Mouse (Mus musculus): ENCODE measurements at regions not wholly inside any gene's neighbourhood (a gene's known extent, or its start where the extent isn't known, plus 50 kb on each side); places are given as distances from the start of the nearest gene placed in this dataset.
A peak's percentile ranks its signal among the peaks of the same experiment; 100 is the strongest.

- H3K4me1 ChIP-seq (ENCODE audit: control insufficient read depth, insufficient read depth, low read length) = no peaks in the 10 kb centered on the region
- TF ChIP-seq CTCF (IDR thresholded peaks at IDR 0.05; ENCODE audit: borderline replicate concordance, insufficient read depth, low read length) (no peak), POLR2A (IDR thresholded peaks at IDR 0.05; ENCODE audit: low read depth, low read length) (no peak)
- H3K27ac ChIP-seq (ENCODE audit: insufficient read depth, low read length) = no peak overlapping the region
- no peak overlapping the region for H3K4me3 ChIP-seq (ENCODE audit: insufficient read depth, low read length)
Measured at GRCm38 (mm10) chr2:145003509-145003908, 164.0 kb upstream of the Slc24a3 start.

GRCm38 (mm10) chr2:145010674-145011073 lies 156.9 kb upstream of the Slc24a3 start:
- H3K27ac ChIP-seq (ENCODE audit: insufficient read depth, low read length) = no peak overlapping the region
- no peak overlapping the region for H3K4me3 ChIP-seq (ENCODE audit: insufficient read depth, low read length)
- no peak for TF ChIP-seq POLR2A (IDR thresholded peaks at IDR 0.05; ENCODE audit: low read depth, low read length)
- no peak for TF ChIP-seq CTCF (IDR thresholded peaks at IDR 0.05; ENCODE audit: borderline replicate concordance, insufficient read depth, low read length)
- no peaks in the 10 kb centered on the region for H3K4me1 ChIP-seq (ENCODE audit: control insufficient read depth, insufficient read depth, low read length)

GRCm38 (mm10) chr2:145011221-145011620 lies 156.3 kb upstream of the Slc24a3 start:
- Histone ChIP-seq H3K4me3 (ENCODE audit: insufficient read depth, low read length) (no peak overlapping the region), H3K4me1 (ENCODE audit: control insufficient read depth, insufficient read depth, low read length) (no peaks in the 10 kb centered on the region), H3K27ac (ENCODE audit: insufficient read depth, low read length) (no peak overlapping the region)
- TF ChIP-seq POLR2A (IDR thresholded peaks at IDR 0.05; ENCODE audit: low read depth, low read length) (no peak), CTCF (IDR thresholded peaks at IDR 0.05; ENCODE audit: borderline replicate concordance, insufficient read depth, low read length) (no peak)

- no peak overlapping the region for H3K27ac ChIP-seq (ENCODE audit: insufficient read depth, low read length)
- H3K4me3 ChIP-seq (ENCODE audit: insufficient read depth, low read length) = no peak overlapping the region
- no peaks in the 10 kb centered on the region for H3K4me1 ChIP-seq (ENCODE audit: control insufficient read depth, insufficient read depth, low read length)
- TF ChIP-seq CTCF (IDR thresholded peaks at IDR 0.05; ENCODE audit: borderline replicate concordance, insufficient read depth, low read length) = no peak
- no peak for TF ChIP-seq POLR2A (IDR thresholded peaks at IDR 0.05; ENCODE audit: low read depth, low read length)
Measured at GRCm38 (mm10) chr2:145015951-145016350, 151.6 kb upstream of the Slc24a3 start.

GRCm38 (mm10) chr2:145016939-145017338 lies 150.6 kb upstream of the Slc24a3 start:
- no peak overlapping the region for H3K27ac ChIP-seq (ENCODE audit: insufficient read depth, low read length)
- TF ChIP-seq CTCF (IDR thresholded peaks at IDR 0.05; ENCODE audit: borderline replicate concordance, insufficient read depth, low read length) (no peak), POLR2A (IDR thresholded peaks at IDR 0.05; ENCODE audit: low read depth, low read length) (no peak)
- no peaks in the 10 kb centered on the region for H3K4me1 ChIP-seq (ENCODE audit: control insufficient read depth, insufficient read depth, low read length)
- H3K4me3 ChIP-seq (ENCODE audit: insufficient read depth, low read length) = no peak overlapping the region

- Histone ChIP-seq H3K27ac (ENCODE audit: insufficient read depth, low read length) (no peak overlapping the region), H3K4me1 (ENCODE audit: control insufficient read depth, insufficient read depth, low read length) (no peaks in the 10 kb centered on the region)
- TF ChIP-seq POLR2A (IDR thresholded peaks at IDR 0.05; ENCODE audit: low read depth, low read length) = no peak
- TF ChIP-seq CTCF (IDR thresholded peaks at IDR 0.05; ENCODE audit: borderline replicate concordance, insufficient read depth, low read length) = no peak
Measured at GRCm38 (mm10) chr2:145017625-145018167, 149.9 kb upstream of the Slc24a3 start.

GRCm38 (mm10) chr2:145047743-145048142 lies 119.8 kb upstream of the Slc24a3 start:
- Histone ChIP-seq H3K27ac (ENCODE audit: insufficient read depth, low read length) (no peak overlapping the region), H3K4me3 (ENCODE audit: insufficient read depth, low read length) (no peak overlapping the region), H3K4me1 (ENCODE audit: control insufficient read depth, insufficient read depth, low read length) (peaks cover 3% of the 10 kb centered on the region; the same call in 1 of the 2 replicates)
- TF ChIP-seq CTCF (IDR thresholded peaks at IDR 0.05; ENCODE audit: borderline replicate concordance, insufficient read depth, low read length) = no peak
- TF ChIP-seq POLR2A (IDR thresholded peaks at IDR 0.05; ENCODE audit: low read depth, low read length) = no peak

More at GRCm38 (mm10) chr2:145017625-145018167, 149.9 kb upstream of the Slc24a3 start:
- no peak overlapping the region for H3K4me3 ChIP-seq (ENCODE audit: insufficient read depth, low read length)

- Histone ChIP-seq H3K4me3 (ENCODE audit: insufficient read depth, low read length) (no peak overlapping the region), H3K4me1 (ENCODE audit: control insufficient read depth, insufficient read depth, low read length) (peaks cover 3% of the 10 kb centered on the region; the same call in 1 of the 2 replicates), H3K27ac (ENCODE audit: insufficient read depth, low read length) (peak overlapping the region; percentile 52)
- no peak for TF ChIP-seq CTCF (IDR thresholded peaks at IDR 0.05; ENCODE audit: borderline replicate concordance, insufficient read depth, low read length)
- TF ChIP-seq POLR2A (IDR thresholded peaks at IDR 0.05; ENCODE audit: low read depth, low read length) = no peak
Measured at GRCm38 (mm10) chr2:145049655-145050376, 117.7 kb upstream of the Slc24a3 start.

GRCm38 (mm10) chr2:145052405-145052804 lies 115.1 kb upstream of the Slc24a3 start:
- H3K4me3 ChIP-seq (ENCODE audit: insufficient read depth, low read length) = no peak overlapping the region
- TF ChIP-seq CTCF (IDR thresholded peaks at IDR 0.05; ENCODE audit: borderline replicate concordance, insufficient read depth, low read length) (no peak), POLR2A (IDR thresholded peaks at IDR 0.05; ENCODE audit: low read depth, low read length) (no peak)
- peaks cover 3% of the 10 kb centered on the region; the same call in 1 of the 2 replicates for H3K4me1 ChIP-seq (ENCODE audit: control insufficient read depth, insufficient read depth, low read length)
- no peak overlapping the region for H3K27ac ChIP-seq (ENCODE audit: insufficient read depth, low read length)

GRCm38 (mm10) chr2:145056219-145056618 lies 111.3 kb upstream of the Slc24a3 start:
- Histone ChIP-seq H3K4me1 (ENCODE audit: control insufficient read depth, insufficient read depth, low read length) (no peaks in the 10 kb centered on the region), H3K4me3 (ENCODE audit: insufficient read depth, low read length) (no peak overlapping the region), H3K27ac (ENCODE audit: insufficient read depth, low read length) (no peak overlapping the region)
- TF ChIP-seq CTCF (IDR thresholded peaks at IDR 0.05; ENCODE audit: borderline replicate concordance, insufficient read depth, low read length) (no peak), POLR2A (IDR thresholded peaks at IDR 0.05; ENCODE audit: low read depth, low read length) (no peak)

All from embryonic fibroblast, embryonic 13.5 days (primary cell).